Mouse (Mus musculus) myocyte (in vitro differentiated cells): ENCODE measurements around the gene Cacng3.

Experiments used
- CEBPB ChIP-seq: IDR thresholded peaks from 2 replicates; pipeline ENCODE4 v1.6.1; 2011; ENCODE audit warnings: mild to moderate bottlenecking, moderate library complexity; ENCODE audit not compliant: poor library complexity, insufficient read depth, severe bottlenecking
- E2F4 ChIP-seq: IDR thresholded peaks from one replicate; pipeline ENCODE4 v1.6.1; 2011; ENCODE audit warnings: mild to moderate bottlenecking, control low read depth, moderate library complexity; ENCODE audit not compliant: insufficient read depth
- MAX ChIP-seq: IDR thresholded peaks from one replicate; pipeline ENCODE4 v1.6.1; 2011; ENCODE audit warnings: low read depth, mild to moderate bottlenecking, control low read depth
- MYOD1 ChIP-seq, 3 experiments: IDR thresholded peaks; one replicate each; pipeline ENCODE4 v1.6.1; 2011; ENCODE audit warnings: control low read depth in 2 of 3, low read depth in 2 of 3, mild to moderate bottlenecking in 2 of 3, moderate library complexity in 1 of 3; ENCODE audit not compliant: insufficient read length in 2 of 3, control insufficient read depth in 1 of 3
- MYOG ChIP-seq, 3 experiments: IDR thresholded peaks; one replicate each; pipeline ENCODE4 v1.6.1; 2011; ENCODE audit warnings: control low read depth in 2 of 3, low read depth in 2 of 3, mild to moderate bottlenecking in 2 of 3; ENCODE audit not compliant: insufficient read length in 2 of 3, control insufficient read depth in 1 of 3, insufficient read depth in 1 of 3
- POLR2A ChIP-seq: IDR thresholded peaks from one replicate; pipeline ENCODE4 v1.6.1; 2011; ENCODE audit warnings: low read depth, mild to moderate bottlenecking, control low read depth, moderate library complexity; ENCODE audit not compliant: insufficient read length
- POLR2AphosphoS2 ChIP-seq: IDR thresholded peaks from one replicate; pipeline ENCODE4 v1.6.1; 2011; ENCODE audit warnings: low read depth, control low read depth; ENCODE audit not compliant: insufficient read length
- REST ChIP-seq: IDR thresholded peaks from one replicate; pipeline ENCODE4 v1.6.1; 2011; ENCODE audit warnings: mild to moderate bottlenecking, control low read depth, moderate library complexity; ENCODE audit not compliant: insufficient read depth, insufficient read length
- TCF12 ChIP-seq: IDR thresholded peaks from one replicate; pipeline ENCODE4 v1.6.1; 2011; ENCODE audit warnings: mild to moderate bottlenecking, control low read depth; ENCODE audit not compliant: poor library complexity, insufficient read depth, severe bottlenecking
- TCF3 ChIP-seq: IDR thresholded peaks from one replicate; pipeline ENCODE4 v1.6.1; 2011; ENCODE audit warnings: low read depth, control low read depth; ENCODE audit not compliant: insufficient read length
- USF1 ChIP-seq: IDR thresholded peaks from one replicate; pipeline ENCODE4 v1.6.1; 2011; ENCODE audit warnings: low read depth, mild to moderate bottlenecking, control low read depth, moderate library complexity

GRCm38 (mm10) chr7:122723358-122723876, 53.1 kb downstream of the Cacng3 start:
- TF ChIP-seq USF1, result no peak
- no peak for TF ChIP-seq E2F4
- no peak for TF ChIP-seq POLR2A
- no peak for TF ChIP-seq MYOD1 (IDR thresholded peaks at IDR 0.05; ENCODE audit: control insufficient read depth in 1 of 3, insufficient read length in 2 of 3, low read depth in 2 of 3)
- no peak for TF ChIP-seq TCF3
- no peak for TF ChIP-seq CEBPB
- no peak for TF ChIP-seq MAX
- no peak for TF ChIP-seq TCF12
- TF ChIP-seq MYOG (IDR thresholded peaks at IDR 0.05; ENCODE audit: control insufficient read depth in 1 of 3, insufficient read depth in 1 of 3, insufficient read length in 2 of 3, low read depth in 2 of 3), result no peak
- TF ChIP-seq REST, result no peak
- no peak for TF ChIP-seq POLR2AphosphoS2
